Comparison of ENCODE assay signal across 8 mouse cellular contexts in genomic region chr17:63501091-63501490, GRCm38 (mm10). TPM values are rescaled to one million over a fixed set of nuclear protein-coding genes. Genes with fewer than 3 reads are reported as not detected.
DNase-seq lines count a peak whose midpoint lies in the region; ATAC-seq and TF ChIP-seq lines count a peak whose summit lies in the region.

No protein-coding gene starts in this region.

- no peak for DNase-seq in heart, postnatal 10 days
- DNase-seq in ES-E14 (ENCODE audit: low read depth, low spot score): no peak
- DNase-seq in hindbrain, embryonic 11.5 days (ENCODE audit: low spot score): no peak
- no peak for DNase-seq in ovary, adult 18-20 months (ENCODE audit: low spot score)
- DNase-seq in adrenal gland, postnatal 4 days (ENCODE audit: low spot score in 2 of 2): no peak
- no peak for DNase-seq in retina, embryonic 14.5 days (ENCODE audit: low spot score)

- H3K79me2 ChIP-seq in macrophage (ENCODE audit: inconsistent target): peaks cover 27% of the 10 kb centered on the region

- no peak overlapping the region for H3K9ac ChIP-seq in heart, embryonic 13.5 days
- no peak overlapping the region for H3K9ac ChIP-seq in ES-E14 (ENCODE audit: insufficient read depth, low read depth, low read length, poor library complexity, severe bottlenecking)
- no peak overlapping the region for H3K9ac ChIP-seq in hindbrain, embryonic 11.5 days (ENCODE audit: low read depth, low read length)

- in situ Hi-C loops in ES-E14 (cut with MboI; ENCODE audit: low sequenced_read_pairs in 2 of 2, unreplicated experiment in 2 of 2): no loop called here

- H3K4me2 ChIP-seq in heart, embryonic 13.5 days: peak overlapping the region; percentile 83
- peak overlapping the region; percentile 62; the same call in 1 of the 2 replicates for H3K4me2 ChIP-seq in hindbrain, embryonic 11.5 days (replicated peaks; ENCODE audit: low read depth, low read length)

- H3K4me3 ChIP-seq in heart, embryonic 13.5 days: peak overlapping the region; percentile 94; the same call in 1 of the 2 replicates
- H3K4me3 ChIP-seq in ES-E14 (ENCODE audit: insufficient read depth in 1 of 2, low read depth in 1 of 2, low read length in 2 of 2, poor library complexity in 1 of 2, severe bottlenecking in 1 of 2) (peak overlapping the region; percentile 93 to 94; a peak in 3 of 4 replicates), macrophage (ENCODE audit: inconsistent target) (0 out of 2 replicates have a peak overlapping the region, but pooled peaks have one; percentile 34)
- H3K4me3 ChIP-seq in hindbrain, embryonic 11.5 days (ENCODE audit: low read depth, low read length): no peak overlapping the region

- intact Hi-C loops in heart, postnatal 10 days (cut with DNase I): no loop called here

- H3K4me1 ChIP-seq in heart, embryonic 13.5 days: peaks cover 35% of the 10 kb centered on the region
- peaks cover 2 to 7% of the 10 kb centered on the region in 2 experiments; a peak in 3 of 4 replicates for H3K4me1 ChIP-seq in ES-E14 (ENCODE audit: control insufficient read depth in 2 of 2, insufficient read depth in 2 of 2, low read length in 2 of 2, poor library complexity in 1 of 2)
- H3K4me1 ChIP-seq in hindbrain, embryonic 11.5 days (replicated peaks; ENCODE audit: control insufficient read depth, insufficient read depth, low read length): no peaks in the 10 kb centered on the region

- no peaks in the 10 kb centered on the region for H3K27me3 ChIP-seq in heart, embryonic 13.5 days (replicated peaks)
- no peaks in the 10 kb centered on the region for H3K27me3 ChIP-seq in hindbrain, embryonic 11.5 days (ENCODE audit: control insufficient read depth, insufficient read depth, low read length)

- H3K27ac ChIP-seq in heart, embryonic 13.5 days (replicated peaks): peak overlapping the region; percentile 99; the same call in 1 of the 2 replicates
- H3K27ac ChIP-seq in ES-E14 (ENCODE audit: insufficient read depth, low read depth, low read length, poor library complexity, severe bottlenecking) (no peak overlapping the region), macrophage (no peak overlapping the region)
- no peak overlapping the region for H3K27ac ChIP-seq in hindbrain, embryonic 11.5 days (ENCODE audit: low read depth, low read length)

- peaks cover 7% of the 10 kb centered on the region; the same call in 1 of the 2 replicates for H3K36me3 ChIP-seq in heart, embryonic 13.5 days
- H3K36me3 ChIP-seq in ES-E14 (ENCODE audit: control insufficient read depth, insufficient read depth, low read length, poor library complexity, severe bottlenecking) (peaks cover 2% of the 10 kb centered on the region; the same call in 1 of the 2 replicates), macrophage (ENCODE audit: inconsistent target) (no peaks in the 10 kb centered on the region)
- H3K36me3 ChIP-seq in hindbrain, embryonic 11.5 days (ENCODE audit: control insufficient read depth, insufficient read depth, low read length): no peaks in the 10 kb centered on the region

- 85% methylated on average over 6 of the region's 6 CpGs for WGBS in heart, embryonic 13.5 days
- 90% methylated on average over 6 of the region's 6 CpGs for WGBS in hindbrain, embryonic 11.5 days
- WGBS in macrophage (ENCODE audit: missing documents): 93% methylated on average over 6 of the region's 6 CpGs

- no peak for ATAC-seq in heart, embryonic 13.5 days (ENCODE audit: extremely low read depth, insufficient number of reproducible peaks, low FRiP score, low TSS enrichment)
- ATAC-seq in hindbrain, embryonic 11.5 days (ENCODE audit: low FRiP score): no peak

- H3K9me3 ChIP-seq in heart, embryonic 13.5 days: no peaks in the 10 kb centered on the region
- no peaks in the 10 kb centered on the region for H3K9me3 ChIP-seq in ES-E14 (ENCODE audit: control insufficient read depth, insufficient read depth, low read depth, low read length)
- H3K9me3 ChIP-seq in hindbrain, embryonic 11.5 days (ENCODE audit: control insufficient read depth, low read length): no peaks in the 10 kb centered on the region

TF ChIP-seq in ES-E14, 5 proteins besides CTCF, POLR2A, EP300 and RAD21:
- TF ChIP-seq CHD2 (IDR thresholded peaks at IDR 0.05; ENCODE audit: low read depth, low read length) (no peak), HCFC1 (IDR thresholded peaks at IDR 0.05; ENCODE audit: borderline replicate concordance, insufficient read depth, low read length) (no peak), ZC3H11A (IDR thresholded peaks at IDR 0.05; ENCODE audit: borderline replicate concordance, low read depth, low read length) (no peak), ZNF384 (IDR thresholded peaks at IDR 0.05; ENCODE audit: low read depth, low read length) (no peak), MAFK (IDR thresholded peaks at IDR 0.05; ENCODE audit: insufficient read depth, low read depth, low read length) (no peak)

RNA-seq across cellular contexts. Expression of gene Fbxl17, which starts 1.3 kb away (rescaled TPM):
- polyA plus RNA-seq in heart, embryonic 13.5 days (2015; fragmentation: Nextera tagmentation; extraction: Ambion mirVana): 6.3 and 7.2 TPM in 2 replicates
- 10 to 100 TPM; 32.5 to 33.9 TPM for total RNA-seq in heart, postnatal 10 days (2021)
- total RNA-seq in ES-E14 (2012; rRNA removed): 5.3 and 5.6 TPM in 2 replicates
- polyA plus RNA-seq in hindbrain, embryonic 11.5 days (2014; fragmentation: Nextera tagmentation; extraction: Ambion mirVana): 9.1 and 9.7 TPM in 2 replicates
- 10 to 100 TPM; 23.8 to 62.2 (median 44.1) TPM for total RNA-seq in macrophage (2018; cell fraction: chromatin; rRNA removed)
- total RNA-seq in macrophage (2018; cell fraction: cytosol; rRNA removed): 10 to 100 TPM; 12.1 to 19.4 (median 16.1) TPM
- 10 to 100 TPM; 16.0 to 49.7 (median 23.7) TPM for total RNA-seq in macrophage (2018; cell fraction: nucleus; rRNA removed)
- 9.8 to 12.5 TPM (median 11.3 TPM) in 3 replicates for polyA plus RNA-seq in macrophage (2018)
- total RNA-seq in adrenal gland, postnatal 4 days (2021): 10 to 100 TPM; 40.3 to 44.5 TPM
